Mouse (Mus musculus) mouse embryonic stem cell (cell line): ENCODE measurements around the gene Aanat.
"Not testable (repeated sequence)": the region's sequence is repeated elsewhere in the genome, so short reads cannot be mapped to it uniquely, and the experiment has no call there.

Source experiments
- in situ Hi-C, 2 experiments: fragments of 300-500 bp; cut with MboI; formaldehyde crosslinking; loops; 1 replicate in 1 of 2; 3 replicates in 1 of 2; pipeline ENCODE4 v1.14.3; 2019 to 2020; ENCODE audit warnings: low sequenced_read_pairs in 2 of 2, low pct_unique_long_range_greater_than_20kb in 1 of 2, mixed read lengths in 1 of 2; ENCODE audit not compliant: unreplicated experiment in 1 of 2

Gene Aanat

DNA sequence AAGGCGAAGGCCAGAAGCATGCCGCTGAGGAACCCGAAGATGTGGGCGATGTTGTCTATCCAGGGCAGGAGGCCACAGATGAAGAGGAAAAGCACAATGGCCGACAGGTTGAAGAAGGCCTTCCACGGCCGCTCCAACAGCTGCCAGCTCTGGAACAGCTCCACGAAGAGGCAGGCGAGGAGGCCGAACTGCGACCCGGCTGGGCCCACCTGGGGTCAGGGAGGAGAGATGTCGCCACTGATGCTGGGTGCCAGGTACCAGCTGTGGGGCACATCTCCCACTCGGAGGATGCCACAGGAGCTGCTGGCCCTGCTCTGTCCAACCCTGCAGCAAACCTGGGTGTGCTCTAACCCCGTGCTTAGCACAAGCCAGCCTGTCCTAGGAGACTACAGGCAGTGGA, 13.0 kb downstream of the Aanat start:
- in situ Hi-C loops = no loop called here

DNA sequence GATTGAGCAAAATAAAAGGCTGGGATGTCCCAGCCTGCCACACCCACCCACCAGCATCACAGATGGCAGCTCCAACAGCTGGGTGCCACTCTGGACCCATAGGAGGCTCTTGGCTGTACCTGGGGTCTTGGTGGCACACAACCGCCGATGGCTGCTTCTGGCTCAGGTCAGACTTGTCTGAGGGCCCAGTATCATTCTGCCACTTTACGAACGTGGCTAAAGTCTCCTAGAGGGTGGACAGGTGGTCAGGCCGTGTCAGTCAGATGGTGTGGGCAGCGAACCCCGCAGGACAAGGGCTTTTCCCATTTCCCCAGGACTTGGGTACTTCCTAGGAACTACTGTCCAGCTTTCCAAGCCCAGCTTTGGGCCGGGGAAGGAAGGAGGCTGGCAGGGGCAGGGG, 14.9 kb downstream of the Aanat start:
- in situ Hi-C loops = no loop called here

DNA sequence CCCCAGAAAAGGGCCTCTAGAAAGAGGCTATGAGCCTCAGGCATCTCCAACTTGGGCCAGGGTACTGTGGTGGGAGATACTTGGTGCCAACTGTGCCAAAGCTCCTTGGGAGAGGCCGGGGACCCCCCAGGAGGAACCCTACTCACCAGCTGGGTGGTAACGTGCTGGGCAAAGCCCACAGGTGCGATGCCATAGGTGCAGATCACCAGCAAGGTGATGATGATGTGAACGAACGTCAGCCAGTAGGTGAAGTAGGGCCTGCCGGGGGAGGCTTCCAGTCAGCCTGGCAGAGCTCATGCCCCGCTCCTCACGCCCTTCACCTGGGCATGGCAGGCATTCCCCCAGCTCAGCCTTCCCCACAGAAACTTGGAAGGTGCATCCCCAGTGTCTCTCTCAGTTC, 15.8 kb downstream of the Aanat start:
- in situ Hi-C loops = no loop called here

DNA sequence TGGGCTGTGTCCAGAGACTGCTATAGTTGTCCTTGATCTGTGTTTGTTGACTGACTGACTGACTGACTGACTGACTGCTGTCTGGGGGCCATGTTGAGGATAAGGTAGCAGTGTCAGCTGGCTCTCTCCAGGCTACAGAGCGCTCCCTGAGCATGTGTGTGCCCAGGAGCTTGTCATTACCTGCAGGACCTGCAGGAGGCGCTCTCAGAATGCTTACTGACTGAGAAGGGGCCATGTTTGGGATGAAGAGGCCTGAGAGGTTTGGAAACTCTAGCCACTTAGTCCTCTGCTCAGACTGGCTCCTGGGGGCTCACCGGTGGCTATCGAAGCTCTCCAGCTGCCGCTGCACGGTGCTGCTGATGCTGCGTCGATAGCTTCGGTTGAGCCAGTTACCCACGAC, 17.1 kb downstream of the Aanat start:
- in situ Hi-C loops = no loop called here

DNA sequence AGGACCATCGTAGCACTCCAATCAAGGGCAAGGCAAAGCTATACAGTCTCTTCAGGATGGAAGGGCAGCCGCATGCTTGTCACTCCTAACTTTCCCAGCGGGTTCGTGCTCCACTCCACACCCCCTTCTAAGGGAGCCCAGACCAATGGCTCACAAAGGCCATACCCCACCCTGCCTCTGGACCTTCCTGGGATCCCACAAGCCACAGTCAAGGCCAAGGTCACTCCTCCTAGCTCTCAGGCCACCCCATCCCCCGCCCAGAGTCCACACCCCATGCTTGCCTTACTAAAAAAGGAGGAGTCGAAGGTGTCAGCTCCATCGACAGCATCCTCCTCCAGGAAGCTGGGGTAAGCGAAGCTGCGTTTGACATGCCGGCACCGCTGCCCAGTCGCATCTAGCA, 17.9 kb downstream of the Aanat start:
- in situ Hi-C loops = no loop called here

DNA sequence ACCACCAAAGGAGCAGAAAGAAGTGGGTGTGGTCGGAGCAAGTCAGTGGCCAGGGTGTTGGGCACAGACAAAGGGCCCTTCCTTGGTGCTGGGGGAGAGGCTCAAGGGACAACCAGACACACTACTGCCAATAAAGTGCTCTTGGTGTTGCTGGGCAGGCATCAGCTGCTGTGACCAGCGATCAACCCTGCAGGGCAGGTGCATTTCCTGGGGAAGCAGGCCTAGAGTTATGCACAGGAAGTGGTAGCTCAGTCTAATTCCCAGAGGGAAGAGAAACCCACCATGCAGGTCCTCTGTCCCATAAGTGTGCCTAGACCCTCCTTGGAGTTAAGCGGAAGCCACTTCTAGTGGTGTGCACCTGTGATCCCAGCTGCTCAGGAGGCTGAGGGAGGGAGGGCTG, 21.5 kb downstream of the Aanat start:
- in situ Hi-C loops = no loop called here

DNA sequence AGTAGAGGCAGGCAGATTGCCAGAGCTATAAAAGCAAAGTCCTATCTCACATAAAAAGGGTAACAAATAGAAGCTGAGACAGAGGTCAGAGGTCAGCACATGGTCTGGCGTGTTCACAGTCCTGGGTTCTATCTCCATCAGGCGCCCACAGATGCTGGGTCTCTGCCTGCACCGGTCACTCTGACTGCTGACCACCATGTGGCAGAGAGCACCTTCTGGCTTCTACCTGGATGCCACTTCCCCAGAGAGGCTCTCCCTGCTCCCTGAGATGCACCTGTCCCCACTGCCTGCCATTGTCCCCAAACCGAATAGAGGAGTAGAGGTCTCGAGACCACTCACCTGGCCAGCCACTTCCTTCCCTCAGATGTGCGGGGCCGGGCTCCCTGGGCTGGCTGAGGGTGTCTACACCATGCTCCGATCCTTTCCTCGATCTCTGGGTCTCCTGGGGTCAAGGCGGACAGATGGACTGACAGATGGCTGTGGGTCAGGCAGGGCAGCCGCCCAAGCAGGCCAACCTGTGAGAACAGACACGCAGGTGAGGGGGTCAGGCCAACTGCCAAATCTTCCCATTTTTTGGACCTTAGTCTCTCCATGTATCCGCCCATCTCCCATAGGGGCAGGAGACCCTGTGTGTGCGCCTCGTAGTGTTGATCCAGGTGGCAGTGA, 23.9 kb downstream of the Aanat start:
- in situ Hi-C loops = no loop called here

DNA sequence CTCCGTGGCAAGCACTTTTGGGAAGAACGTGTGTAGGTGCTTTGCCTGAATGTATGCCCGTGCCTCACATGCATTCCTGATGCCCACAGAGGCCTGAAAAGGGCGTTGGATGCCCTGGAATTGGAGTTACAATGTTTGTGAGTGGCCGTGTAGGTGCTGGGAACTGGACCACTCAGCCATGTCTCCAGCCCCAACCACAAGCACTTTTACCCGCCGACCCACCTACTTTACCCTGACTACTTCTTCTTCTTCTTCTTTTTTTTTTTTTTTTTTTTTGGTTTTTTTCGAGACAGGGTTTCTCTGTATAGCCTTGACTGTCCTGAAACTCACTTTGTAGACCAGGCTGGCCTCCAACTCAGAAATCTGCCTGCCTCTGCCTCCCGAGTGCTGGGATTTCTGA, 24.9 kb downstream of the Aanat start:
- in situ Hi-C loops = not testable (repeated sequence)

DNA sequence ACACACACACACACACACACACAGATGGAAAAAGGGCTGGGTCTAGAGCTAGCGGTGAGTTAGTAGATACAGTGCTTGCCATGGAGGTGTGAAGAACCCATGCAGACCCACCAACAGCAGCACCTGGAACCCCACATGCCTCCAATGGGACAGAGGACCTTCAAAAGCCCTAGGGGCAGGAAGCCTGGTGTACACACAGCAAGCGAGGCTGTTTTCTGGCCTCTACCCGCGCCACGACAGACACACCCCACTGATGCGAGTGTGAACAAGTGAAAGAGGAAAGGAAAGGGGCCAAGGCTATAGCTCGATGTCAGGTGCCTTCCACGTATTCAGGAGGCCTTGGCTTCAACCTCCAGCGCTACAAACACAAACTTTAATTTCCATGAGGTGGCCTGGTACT, 25.7 kb downstream of the Aanat start:
- in situ Hi-C loops = no loop called here

DNA sequence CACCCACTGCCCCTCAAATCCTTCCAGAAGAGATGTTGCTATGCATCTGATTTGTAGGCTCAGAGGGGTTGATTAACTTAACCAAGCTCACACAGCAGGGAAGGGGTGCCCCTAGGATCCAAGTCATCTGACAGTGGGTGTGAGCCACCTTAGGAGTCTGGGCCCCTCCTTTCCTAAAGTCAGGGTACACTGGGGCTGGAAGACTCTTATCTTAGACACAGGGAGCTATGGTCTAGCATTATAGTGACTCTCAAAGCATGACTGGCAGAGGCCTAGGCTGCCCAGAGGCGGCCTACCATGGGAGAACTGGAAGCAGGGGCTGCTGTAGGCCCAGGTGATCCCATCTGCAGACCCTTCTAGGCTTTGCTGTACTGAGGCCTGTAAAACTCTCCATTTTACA, 26.3 kb downstream of the Aanat start:
- in situ Hi-C loops = no loop called here

DNA sequence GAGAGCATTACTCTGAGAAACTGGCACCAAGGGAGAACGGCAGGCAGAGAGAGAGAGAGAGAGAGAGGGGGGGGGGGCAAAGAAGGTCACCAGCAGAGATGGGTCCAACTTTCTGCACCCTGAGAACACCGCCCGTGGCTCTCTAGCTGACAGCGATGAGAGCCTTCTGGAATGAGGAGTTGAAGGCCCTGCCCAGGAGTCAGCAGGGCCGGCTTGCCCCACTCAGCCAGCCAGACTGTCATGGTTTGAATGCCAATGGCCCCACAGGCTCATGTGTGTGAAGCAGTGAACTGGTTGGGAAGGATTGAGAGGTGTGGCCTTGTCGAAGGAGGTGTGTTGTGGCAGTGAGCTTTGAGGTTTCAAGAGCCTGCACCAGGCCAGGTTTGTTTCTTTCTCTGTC, 27.0 kb downstream of the Aanat start:
- in situ Hi-C loops = no loop called here

DNA sequence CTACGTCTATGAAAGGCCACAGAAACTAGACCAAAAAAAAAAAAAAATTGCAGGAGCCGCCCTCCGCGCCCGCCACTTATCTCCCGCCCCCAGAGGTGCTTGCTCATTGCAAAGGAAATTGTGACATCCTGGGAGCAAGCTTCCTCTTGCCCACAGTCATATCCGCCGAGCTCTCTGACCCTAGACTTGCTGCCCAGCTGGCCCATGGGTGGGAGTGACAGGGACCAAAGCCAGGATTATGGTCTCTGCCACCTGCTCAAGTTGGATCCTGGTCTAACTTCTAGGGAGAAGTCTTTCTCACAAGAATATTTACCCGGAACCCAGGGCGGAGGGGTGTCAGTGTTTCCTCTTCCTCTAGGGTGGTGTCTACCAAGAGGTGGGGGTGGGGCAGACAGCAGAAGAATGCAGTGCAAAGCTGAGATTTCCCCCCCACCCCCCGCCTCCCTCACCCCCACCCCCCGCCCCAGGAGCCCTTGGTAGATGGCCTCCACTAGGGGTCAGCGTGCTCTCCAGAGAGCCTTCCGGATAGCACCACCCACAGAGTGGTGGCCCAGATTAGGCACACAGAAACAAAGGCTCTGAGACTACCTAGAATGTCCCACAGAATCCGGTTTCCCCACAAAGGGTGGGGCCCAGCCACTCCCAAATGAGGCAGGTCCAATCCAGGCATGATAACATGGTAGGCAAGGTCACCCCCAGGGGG, 29.7 kb downstream of the Aanat start:
- in situ Hi-C loops = no loop called here

DNA sequence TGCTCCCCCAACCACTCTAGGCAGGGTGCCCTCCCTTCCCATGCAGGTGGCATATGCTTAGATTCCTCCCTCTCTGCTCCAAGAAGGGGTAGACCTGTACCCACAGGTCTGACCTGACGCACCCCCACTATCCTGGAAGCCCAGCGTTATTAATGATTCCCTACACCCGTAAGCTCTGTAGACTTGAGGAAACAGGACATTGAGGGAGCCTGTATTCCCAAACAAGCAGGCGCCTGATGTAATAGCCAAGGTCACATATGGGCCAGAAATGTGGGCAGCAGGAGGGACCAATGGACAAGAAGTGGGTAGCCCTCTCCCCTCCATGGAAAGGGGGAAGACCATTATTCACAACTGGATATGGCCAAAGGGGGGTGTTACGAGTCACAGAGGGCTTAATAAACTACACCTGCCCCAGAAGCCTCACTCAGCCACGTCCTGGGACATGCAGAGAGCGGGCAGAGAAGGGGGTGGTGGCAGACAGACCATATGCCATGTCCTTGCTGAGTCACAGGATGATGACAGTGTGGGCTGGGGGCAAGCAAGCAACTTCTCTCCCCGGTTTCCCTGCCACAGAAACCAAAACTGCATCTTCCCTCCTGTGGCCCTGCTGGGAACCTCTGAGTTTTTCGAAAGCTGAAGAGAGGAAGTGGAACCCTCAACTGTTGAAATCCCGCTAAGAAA, 30.3 kb downstream of the Aanat start:
- in situ Hi-C loops = no loop called here

DNA sequence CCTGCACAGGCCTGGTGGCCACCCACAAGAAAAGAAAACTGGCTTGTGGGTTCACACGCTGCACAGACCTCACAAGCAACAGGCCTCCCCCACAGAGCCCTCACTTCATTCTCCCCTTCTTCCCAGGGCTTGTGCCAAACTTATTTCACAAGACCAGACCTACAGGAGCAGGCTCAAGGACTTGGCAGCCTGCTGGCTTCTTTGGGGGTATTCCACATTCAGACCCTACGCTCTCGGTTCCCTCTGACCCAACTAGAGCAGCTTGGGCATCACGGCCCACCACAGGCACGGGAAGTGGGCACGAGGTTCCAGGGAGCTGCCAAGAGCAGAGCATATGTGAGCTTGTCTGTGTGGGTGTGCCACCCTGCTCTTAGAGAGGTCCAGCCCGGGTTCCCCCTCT, 31.4 kb downstream of the Aanat start:
- in situ Hi-C loops = no loop called here

DNA sequence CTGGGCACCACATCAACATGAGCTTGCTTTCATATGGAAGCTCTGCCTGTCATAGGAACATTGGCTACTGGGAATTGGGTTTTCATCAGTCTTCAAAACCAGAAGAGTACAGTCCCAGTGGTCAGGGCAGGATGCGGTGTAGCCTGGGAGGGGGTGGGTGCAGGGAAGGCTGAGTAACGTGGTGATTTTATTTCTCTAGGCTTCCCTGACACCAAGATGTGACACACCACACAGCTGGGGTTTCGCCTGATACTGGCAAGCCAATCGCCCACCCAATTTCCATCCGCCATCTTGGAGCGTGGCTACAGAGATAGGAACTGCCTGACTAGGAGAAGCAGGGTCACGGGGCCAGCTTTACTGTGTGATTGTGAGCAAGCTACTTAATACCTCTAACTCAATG, 32.4 kb downstream of the Aanat start:
- in situ Hi-C loops = no loop called here

DNA sequence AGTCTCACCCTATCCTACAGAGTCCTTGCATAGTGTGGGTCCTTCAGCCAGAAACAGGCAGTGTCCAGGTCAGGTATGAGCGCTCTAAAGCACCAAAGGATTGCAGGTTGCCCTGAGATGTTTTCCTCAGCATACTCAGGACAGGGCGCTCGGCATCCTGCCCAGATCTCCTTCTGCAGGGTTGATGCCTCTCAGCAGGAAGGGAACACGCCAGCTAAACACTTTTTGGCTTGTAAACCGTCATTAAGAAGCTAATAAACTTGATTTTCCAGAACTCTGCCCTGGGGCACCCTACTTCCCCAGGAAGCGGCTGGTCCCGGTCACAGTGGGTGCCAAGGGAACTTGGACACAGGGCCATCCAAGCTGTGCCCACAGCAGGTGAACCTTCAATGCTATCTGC, 32.9 kb downstream of the Aanat start:
- in situ Hi-C loops = no loop called here

DNA sequence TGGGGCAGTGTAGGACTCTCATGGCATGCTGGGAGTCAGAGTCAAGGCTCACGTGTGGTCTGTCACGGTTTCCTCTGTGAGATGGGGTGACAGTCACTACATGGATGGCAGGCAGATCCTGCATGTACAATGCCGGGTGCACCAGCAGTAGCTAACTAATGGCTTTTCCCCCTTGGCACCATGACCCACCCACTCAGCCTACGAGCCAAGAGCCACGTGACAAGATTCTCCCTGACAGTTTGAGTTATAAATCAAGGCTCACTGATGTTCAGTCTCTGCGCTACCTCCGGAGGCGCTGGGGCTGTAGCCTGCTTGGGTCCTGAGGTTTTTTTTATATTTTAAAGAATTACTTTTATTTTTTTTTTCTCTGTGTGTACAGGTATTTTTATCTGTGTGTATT, 33.3 kb downstream of the Aanat start:
- in situ Hi-C loops = no loop called here

DNA sequence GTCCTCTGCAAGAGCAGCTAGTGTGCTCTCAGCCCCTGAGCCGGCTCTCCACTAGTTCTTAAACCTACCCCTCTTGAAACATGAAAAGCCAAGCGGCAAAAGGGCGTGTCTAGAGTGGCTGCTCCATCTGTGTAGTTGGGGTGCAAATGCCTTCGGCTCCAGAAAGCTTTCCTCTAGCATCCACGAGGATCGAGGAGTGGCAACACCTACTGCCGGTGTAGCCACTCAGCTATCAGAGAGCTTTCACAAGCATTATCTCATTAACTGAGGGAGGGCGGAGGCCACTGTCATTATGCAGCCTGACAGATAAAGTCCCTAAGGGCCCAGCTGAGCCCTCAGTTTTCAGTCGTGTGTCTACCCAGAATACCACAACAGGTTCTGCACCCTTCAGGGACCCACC, 33.8 kb downstream of the Aanat start:
- in situ Hi-C loops = no loop called here

DNA sequence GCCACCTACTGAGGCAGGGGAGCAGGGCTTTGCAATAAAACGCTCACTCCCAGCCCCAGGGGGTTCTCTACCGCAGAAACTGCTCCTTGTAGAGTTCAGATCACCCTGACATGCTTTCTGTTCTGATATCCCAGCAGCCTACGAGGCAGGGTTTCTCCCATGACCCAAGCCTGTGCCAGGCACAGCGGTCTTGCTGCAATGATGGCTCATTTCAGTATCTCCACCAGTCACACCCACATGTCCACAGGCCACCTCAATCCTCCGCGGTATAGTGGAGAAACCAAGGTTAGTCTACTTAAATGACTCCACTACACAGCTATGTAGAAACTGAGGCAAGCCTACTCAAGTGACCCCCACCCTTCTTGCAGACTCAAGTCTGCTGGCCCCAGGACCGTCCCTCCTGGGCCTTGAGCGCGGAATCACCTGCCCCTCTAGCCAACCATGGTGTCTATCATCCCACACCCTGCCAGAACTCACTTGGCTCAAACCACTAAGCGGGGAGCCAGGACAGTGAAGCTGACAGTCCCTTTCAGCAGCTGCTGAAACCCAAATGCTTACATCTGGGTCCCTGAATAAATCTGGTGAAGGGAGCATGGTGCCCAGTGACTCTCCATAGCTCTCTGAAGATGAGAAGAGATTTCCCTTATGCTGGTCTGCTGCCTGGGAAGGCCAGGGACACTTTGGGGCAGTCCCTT, 34.5 kb downstream of the Aanat start:
- in situ Hi-C loops = no loop called here
